Mouse (Mus musculus) heart, postnatal 14 days (tissue): ENCODE results near the gene Gm38431. TPM values are rescaled to one million over a fixed set of nuclear protein-coding genes. Genes with fewer than 3 reads are reported as not detected.
A peak's percentile ranks its signal among the peaks of the same experiment; 100 is the strongest.

Experiments
- DNase-seq, 2 experiments: peaks; one replicate each; pipeline ENCODE4 v3.0.0; 2021 to 2022
- intact Hi-C: fragments of 180-260 bp; cut with DNase I; formaldehyde crosslinking; loops from one replicate; pipeline ENCODE4 v1.15.1; 2025
- total RNA-seq, 2 experiments: library from RNA; stranded (reverse); gene quantifications; 2 replicates each; pipeline ENCODE4 v1.2.3; 2021

Gene Gm38431
- total RNA-seq, 2 experiments from 2014 or later: 0.68 to 1.8 TPM

- DNase-seq: no peak
- intact Hi-C loops: no loop called here
Observed at GRCm38 (mm10) chr9:21113751-21114150, 22.0 kb upstream of the Gm38431 start.

- intact Hi-C loops: no loop called here
- no peak for DNase-seq
Observed at GRCm38 (mm10) chr9:21107607-21108237, 15.9 kb upstream of the Gm38431 start.

- intact Hi-C loops: no loop called here
- DNase-seq: no peak
Observed at GRCm38 (mm10) chr9:21105760-21106564, 14.2 kb upstream of the Gm38431 start.

GRCm38 (mm10) chr9:21104814-21105213 is 13.0 kb upstream of the Gm38431 start:
- no peak for DNase-seq
- intact Hi-C loops: no loop called here

GRCm38 (mm10) chr9:21102076-21102475 is 10.3 kb upstream of the Gm38431 start:
- no peak for DNase-seq
- intact Hi-C loops: no loop called here

GRCm38 (mm10) chr9:21100447-21101161 is 8.8 kb upstream of the Gm38431 start:
- DNase-seq: no peak
- intact Hi-C loops: no loop called here

GRCm38 (mm10) chr9:21097793-21098192 is 6.0 kb upstream of the Gm38431 start:
- no peak for DNase-seq
- intact Hi-C loops: no loop called here

GRCm38 (mm10) chr9:21095958-21096357 is 4.2 kb upstream of the Gm38431 start:
- intact Hi-C loops: no loop called here
- no peak for DNase-seq

- no peak for DNase-seq
- intact Hi-C loops: loop anchor here (5.0 kb wide), 2 partner anchors 39 to 61 kb away; partner anchors contain the start of genes Icam5 and Tyk2
Observed at GRCm38 (mm10) chr9:21093423-21093822, 1.6 kb upstream of the Gm38431 start.

GRCm38 (mm10) chr9:21090972-21091706 is 658 bp downstream of the Gm38431 start:
- intact Hi-C loops: loop anchor here (5.0 kb wide), 2 partner anchors 41 to 59 kb away; partner anchors contain the start of genes Icam5 and Tyk2

GRCm38 (mm10) chr9:21090537-21090936 is 1.3 kb downstream of the Gm38431 start:
- intact Hi-C loops: loop anchor here (5.0 kb wide), 2 partner anchors 42 to 58 kb away; partner anchors contain the start of genes Icam5 and Tyk2
- no peak for DNase-seq

More at GRCm38 (mm10) chr9:21090972-21091706, 658 bp downstream of the Gm38431 start:
- DNase-seq: no peak

- intact Hi-C loops: no loop called here
Observed at GRCm38 (mm10) chr9:21083324-21083723, 8.5 kb downstream of the Gm38431 start.

GRCm38 (mm10) chr9:21081127-21081526 is 10.7 kb downstream of the Gm38431 start:
- no peak for DNase-seq

More at GRCm38 (mm10) chr9:21083324-21083723, 8.5 kb downstream of the Gm38431 start:
- DNase-seq: no peak

GRCm38 (mm10) chr9:21075625-21076024 is 16.2 kb downstream of the Gm38431 start:
- intact Hi-C loops: no loop called here
- no peak for DNase-seq

More at GRCm38 (mm10) chr9:21081127-21081526, 10.7 kb downstream of the Gm38431 start:
- intact Hi-C loops: no loop called here

GRCm38 (mm10) chr9:21074173-21074572 is 17.6 kb downstream of the Gm38431 start:
- DNase-seq: no peak
- intact Hi-C loops: no loop called here

GRCm38 (mm10) chr9:21073044-21073840 is 18.6 kb downstream of the Gm38431 start, which contains the start of the genes Gm49373 and Fdx1l:
Gene Gm49373, minus strand, starts transcription at chr9:21073096.
Gene Fdx1l, minus strand, starts transcription at chr9:21073614.
- intact Hi-C loops: loop anchor here (2.0 kb wide), 1 partner anchor 36 kb away; no protein-coding TSS in a partner anchor
- DNase-seq: peak; percentile 87 to 91

- intact Hi-C loops: loop anchor here (2.0 kb wide), 1 partner anchor 36 kb away; no protein-coding TSS in a partner anchor
- DNase-seq: no peak
Observed at GRCm38 (mm10) chr9:21072641-21073040, 19.2 kb downstream of the Gm38431 start.

- intact Hi-C loops: no loop called here
- no peak for DNase-seq
Observed at GRCm38 (mm10) chr9:21067006-21067684, 24.7 kb downstream of the Gm38431 start, which contains the start of gene Zglp1. Gene Zglp1, minus strand, starts transcription at chr9:21067093.
